In genomic region chr14:16328531-16328930, GRCm38 (mm10) we compare ENCODE assay signal across 9 mouse cellular contexts. TPM values are rescaled to one million over a fixed set of nuclear protein-coding genes. Genes with fewer than 3 reads are reported as not detected.
A peak's percentile ranks its signal among the peaks of the same experiment; 100 is the strongest.
DNase-seq lines count a peak whose midpoint lies in the region; ATAC-seq and TF ChIP-seq lines count a peak whose summit lies in the region.
"Had no signal": no experiment of that assay in that cellular context is flagged by ENCODE, and none has a peak within 500 bp of the region (broad histone marks: within the 10 kb centered on the region; RNA-seq: fewer than 3 reads in every experiment).

No protein-coding gene starts in this region.

- TF ChIP-seq CTCF in kidney, postnatal 0 days (IDR thresholded peaks at IDR 0.05; ENCODE audit: low read depth), result no peak

- no peaks in the 10 kb centered on the region for H3K9me3 ChIP-seq in heart, embryonic 12.5 days (replicated peaks)
- H3K9me3 ChIP-seq in kidney, postnatal 0 days (replicated peaks; ENCODE audit: low read length), result no peaks in the 10 kb centered on the region
- no peaks in the 10 kb centered on the region for H3K9me3 ChIP-seq in neural tube, embryonic 11.5 days (ENCODE audit: control insufficient read depth, low read length)

- no peaks in the 10 kb centered on the region for H3K27me3 ChIP-seq in heart, embryonic 12.5 days (replicated peaks)
- H3K27me3 ChIP-seq in kidney, postnatal 0 days (ENCODE audit: insufficient read depth, low read length), result no peaks in the 10 kb centered on the region
- H3K27me3 ChIP-seq in neural tube, embryonic 11.5 days (ENCODE audit: control insufficient read depth, insufficient read depth, low read length), result no peaks in the 10 kb centered on the region

- no peak overlapping the region for H3K27ac ChIP-seq in heart, embryonic 12.5 days (ENCODE audit: poor library complexity, severe bottlenecking)
- H3K27ac ChIP-seq in kidney, postnatal 0 days, result peak overlapping the region; percentile 79; the same call in 1 of the 2 replicates
- H3K27ac ChIP-seq in neural tube, embryonic 11.5 days (ENCODE audit: low read depth, low read length), result 0 out of 2 replicates have a peak overlapping the region, but pooled peaks have one; percentile 10

- H3K4me1 ChIP-seq in heart, embryonic 12.5 days (replicated peaks), result peaks cover 12% of the 10 kb centered on the region
- no peaks in the 10 kb centered on the region for H3K4me1 ChIP-seq in kidney, postnatal 0 days (replicated peaks; ENCODE audit: insufficient read depth, low read length)
- H3K4me1 ChIP-seq in neural tube, embryonic 11.5 days (ENCODE audit: control insufficient read depth, insufficient read depth, low read length), result no peaks in the 10 kb centered on the region

- no peaks in the 10 kb centered on the region for H3K36me3 ChIP-seq in heart, embryonic 12.5 days
- H3K36me3 ChIP-seq in kidney, postnatal 0 days (ENCODE audit: insufficient read depth, low read length), result no peaks in the 10 kb centered on the region
- H3K36me3 ChIP-seq in neural tube, embryonic 11.5 days (ENCODE audit: control insufficient read depth, insufficient read depth, low read length), result no peaks in the 10 kb centered on the region

- no peak overlapping the region for H3K9ac ChIP-seq in heart, embryonic 12.5 days
- no peak overlapping the region for H3K9ac ChIP-seq in kidney, postnatal 0 days (ENCODE audit: low read depth, low read length)
- H3K9ac ChIP-seq in neural tube, embryonic 11.5 days (ENCODE audit: low read length), result no peak overlapping the region

- H3K4me2 ChIP-seq in heart, embryonic 12.5 days, result no peak overlapping the region
- H3K4me2 ChIP-seq in kidney, postnatal 0 days (ENCODE audit: low read length), result no peak overlapping the region
- no peak overlapping the region for H3K4me2 ChIP-seq in neural tube, embryonic 11.5 days (ENCODE audit: low read depth)

- WGBS in heart, embryonic 12.5 days, result 1% methylated on average over 2 of the region's 2 CpGs
- WGBS in kidney, postnatal 0 days, result 6% methylated on average over 2 of the region's 2 CpGs
- WGBS in neural tube, embryonic 11.5 days, result 9% methylated on average over 2 of the region's 2 CpGs

- peak; percentile 51 for DNase-seq in adrenal gland, postnatal 10 days
- DNase-seq in adrenal gland, postnatal 4 days (ENCODE audit: low spot score in 2 of 2), result no peak
- DNase-seq in embryo, embryonic 10 days (ENCODE audit: low spot score), result peak; percentile 79
- peak; percentile 97 for DNase-seq in kidney, postnatal 0 days (ENCODE audit: low spot score)
- DNase-seq in neural tube, embryonic 11.5 days (ENCODE audit: low spot score), result peak; percentile 63
- no peak for DNase-seq in layer of hippocampus, adult 9-11 months
- DNase-seq in left cerebral cortex, postnatal 36 days (ENCODE audit: low spot score in 2 of 2), result no peak

- H3K4me3 ChIP-seq in heart, embryonic 12.5 days, result no peak overlapping the region
- no peak overlapping the region for H3K4me3 ChIP-seq in kidney, postnatal 0 days (replicated peaks; ENCODE audit: low read depth, low read length)
- no peak overlapping the region for H3K4me3 ChIP-seq in neural tube, embryonic 11.5 days (ENCODE audit: low read depth, low read length)
- H3K4me3 ChIP-seq: erythroblast, embryonic 14.5 days had no signal

- ATAC-seq in heart, embryonic 12.5 days (ENCODE audit: insufficient number of reproducible peaks, low FRiP score), result peak; percentile 81
- peak; percentile 93 for ATAC-seq in kidney, postnatal 0 days (replicated peaks; ENCODE audit: low FRiP score, low read depth)
- peak; percentile 55; the same call in 1 of the 2 replicates for ATAC-seq in neural tube, embryonic 11.5 days (ENCODE audit: insufficient read depth, low FRiP score, low TSS enrichment)

- intact Hi-C loops in left cerebral cortex, postnatal 36 days (cut with DNase I), result no loop called here

RNA-seq across cellular contexts. Expression of gene Top2b, which starts 36.4 kb away (rescaled TPM):
- 10 to 100 TPM; 83.5 to 88.6 TPM for total RNA-seq in adrenal gland, postnatal 10 days (2021)
- 100 to 1,000 TPM; 111 to 119 TPM for total RNA-seq in adrenal gland, postnatal 4 days (2021)
- 61.7 and 63.8 TPM in 2 replicates for polyA plus RNA-seq in heart, embryonic 12.5 days (2016; fragmentation: Nextera tagmentation; extraction: Ambion mirVana)
- 41.4 and 42.3 TPM in 2 replicates for polyA plus RNA-seq in kidney, postnatal 0 days (2015; fragmentation: Nextera tagmentation; extraction: Ambion mirVana)
- polyA plus RNA-seq in neural tube, embryonic 11.5 days (2014; fragmentation: Nextera tagmentation; extraction: Ambion mirVana), result 161 TPM in 2 replicates
- 10 to 100 TPM; 90.5 to 96.3 TPM for total RNA-seq in left cerebral cortex, postnatal 36 days (2021)

Comparison
In these comparisons a context has a peak if more than half of its experiments do, and no peak if none do; other contexts are left out.
1. DNase-seq: peak in adrenal gland, postnatal 10 days (single experiment), embryo, embryonic 10 days (single experiment), kidney, postnatal 0 days (single experiment) and neural tube, embryonic 11.5 days (single experiment); none in adrenal gland, postnatal 4 days (0 of 2), layer of hippocampus, adult 9-11 months (single experiment) and left cerebral cortex, postnatal 36 days (0 of 2).
2. Peak in every context shown above with its lines, with median percentiles within 50 percentile points of each other: ATAC-seq.